Mouse (Mus musculus): ENCODE results near the gene Fer1l4. TPM values are rescaled to one million over a fixed set of nuclear protein-coding genes. Genes with fewer than 3 reads are reported as not detected.

The Fer1l4 gene
- polyA plus RNA-seq, 1 experiment from 2014 or later, result 0.09 TPM

GRCm38 (mm10) chr2:155991151-155991550 is 61.6 kb downstream of the Fer1l4 start:
- H3K36me3 ChIP-seq (ENCODE audit: control insufficient read depth, insufficient read depth, low read length), result peaks cover 98% of the 10 kb centered on the region

DNA sequence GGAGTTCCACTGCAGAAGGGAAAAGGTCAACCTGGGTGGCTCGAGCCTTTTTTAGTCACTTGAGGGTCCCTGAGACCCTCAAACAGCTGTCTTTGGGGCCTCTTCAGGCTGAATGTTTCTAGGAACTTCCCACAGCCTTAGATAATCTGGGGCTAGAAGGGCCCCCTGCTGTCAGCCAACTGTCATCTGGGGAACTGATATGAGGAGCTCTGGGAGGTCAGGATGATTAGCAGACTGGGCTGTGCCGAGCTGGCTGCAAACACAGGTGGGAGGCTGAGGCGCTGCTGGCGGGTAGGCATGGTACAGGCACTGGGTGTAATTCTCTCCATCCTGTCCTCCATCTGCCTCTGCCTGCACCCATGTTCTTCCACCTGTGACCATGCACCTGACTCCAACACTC is 63.7 kb downstream of the Fer1l4 start:
- Histone ChIP-seq H3K27me3 (ENCODE audit: control insufficient read depth, insufficient read depth, low read length) (no peaks in the 10 kb centered on the region), H3K9ac (replicated peaks; ENCODE audit: low read length) (no peak overlapping the region), H3K9me3 (ENCODE audit: control insufficient read depth, low read length) (no peaks in the 10 kb centered on the region), H3K27ac (replicated peaks; ENCODE audit: low read depth, low read length) (no peak overlapping the region), H3K4me2 (ENCODE audit: low read length) (no peak overlapping the region), H3K4me1 (ENCODE audit: control insufficient read depth, insufficient read depth, low read length) (no peaks in the 10 kb centered on the region), H3K36me3 (ENCODE audit: control insufficient read depth, insufficient read depth, low read length) (peaks cover 98% of the 10 kb centered on the region), H3K4me3 (replicated peaks; ENCODE audit: low read depth, low read length) (no peak overlapping the region)
- ATAC-seq (ENCODE audit: low FRiP score, low TSS enrichment) (no peak), DNase-seq (no peak)
- 78% methylated on average over 4 of the region's 4 CpGs for WGBS

More at GRCm38 (mm10) chr2:155991151-155991550, 61.6 kb downstream of the Fer1l4 start:
- Histone ChIP-seq H3K9ac (replicated peaks; ENCODE audit: low read length) (no peak overlapping the region), H3K4me1 (ENCODE audit: control insufficient read depth, insufficient read depth, low read length) (no peaks in the 10 kb centered on the region), H3K9me3 (ENCODE audit: control insufficient read depth, low read length) (no peaks in the 10 kb centered on the region), H3K27me3 (ENCODE audit: control insufficient read depth, insufficient read depth, low read length) (no peaks in the 10 kb centered on the region), H3K4me3 (replicated peaks; ENCODE audit: low read depth, low read length) (no peak overlapping the region), H3K27ac (replicated peaks; ENCODE audit: low read depth, low read length) (no peak overlapping the region), H3K4me2 (ENCODE audit: low read length) (no peak overlapping the region)
- no peak for ATAC-seq (ENCODE audit: low FRiP score, low TSS enrichment)
- WGBS, result 95% methylated on average over 10 of the region's 10 CpGs
- no peak for DNase-seq

GRCm38 (mm10) chr2:155987131-155987530 is 65.6 kb downstream of the Fer1l4 start:
- peaks cover 98% of the 10 kb centered on the region for H3K36me3 ChIP-seq (ENCODE audit: control insufficient read depth, insufficient read depth, low read length)
- WGBS, result 97% methylated on average over 6 of the region's 6 CpGs
- no peaks in the 10 kb centered on the region for H3K27me3 ChIP-seq (ENCODE audit: control insufficient read depth, insufficient read depth, low read length)
- H3K9me3 ChIP-seq (ENCODE audit: control insufficient read depth, low read length), result no peaks in the 10 kb centered on the region
- no peak for ATAC-seq (ENCODE audit: low FRiP score, low TSS enrichment)
- no peaks in the 10 kb centered on the region for H3K4me1 ChIP-seq (ENCODE audit: control insufficient read depth, insufficient read depth, low read length)
- no peak overlapping the region for H3K27ac ChIP-seq (replicated peaks; ENCODE audit: low read depth, low read length)
- no peak overlapping the region for H3K4me2 ChIP-seq (ENCODE audit: low read length)
- H3K9ac ChIP-seq (replicated peaks; ENCODE audit: low read length), result no peak overlapping the region
- DNase-seq, result no peak
- H3K4me3 ChIP-seq (replicated peaks; ENCODE audit: low read depth, low read length), result no peak overlapping the region

- Histone ChIP-seq H3K4me3 (replicated peaks; ENCODE audit: low read depth, low read length) (no peak overlapping the region), H3K4me2 (ENCODE audit: low read length) (no peak overlapping the region), H3K36me3 (ENCODE audit: control insufficient read depth, insufficient read depth, low read length) (peaks cover 98% of the 10 kb centered on the region), H3K9ac (replicated peaks; ENCODE audit: low read length) (no peak overlapping the region), H3K9me3 (ENCODE audit: control insufficient read depth, low read length) (no peaks in the 10 kb centered on the region), H3K27me3 (ENCODE audit: control insufficient read depth, insufficient read depth, low read length) (no peaks in the 10 kb centered on the region), H3K4me1 (ENCODE audit: control insufficient read depth, insufficient read depth, low read length) (no peaks in the 10 kb centered on the region), H3K27ac (replicated peaks; ENCODE audit: low read depth, low read length) (no peak overlapping the region)
- 92% methylated on average over 7 of the region's 7 CpGs for WGBS
- no peak for ATAC-seq (ENCODE audit: low FRiP score, low TSS enrichment)
- DNase-seq, result no peak
Measured at GRCm38 (mm10) chr2:155985776-155986175, 67.0 kb downstream of the Fer1l4 start.

GRCm38 (mm10) chr2:155979328-155979991 is 73.3 kb downstream of the Fer1l4 start:
- no peak overlapping the region for H3K4me2 ChIP-seq (ENCODE audit: low read length)
- no peak overlapping the region for H3K27ac ChIP-seq (replicated peaks; ENCODE audit: low read depth, low read length)
- H3K9ac ChIP-seq (replicated peaks; ENCODE audit: low read length), result no peak overlapping the region
- H3K27me3 ChIP-seq (ENCODE audit: control insufficient read depth, insufficient read depth, low read length), result no peaks in the 10 kb centered on the region
- peaks cover 90% of the 10 kb centered on the region for H3K36me3 ChIP-seq (ENCODE audit: control insufficient read depth, insufficient read depth, low read length)
- H3K4me3 ChIP-seq (replicated peaks; ENCODE audit: low read depth, low read length), result no peak overlapping the region
- DNase-seq, result no peak
- H3K9me3 ChIP-seq (ENCODE audit: control insufficient read depth, low read length), result no peaks in the 10 kb centered on the region
- 90% methylated on average over 5 of the region's 5 CpGs for WGBS
- no peaks in the 10 kb centered on the region for H3K4me1 ChIP-seq (ENCODE audit: control insufficient read depth, insufficient read depth, low read length)
- ATAC-seq (ENCODE audit: low FRiP score, low TSS enrichment), result no peak

- Histone ChIP-seq H3K36me3 (ENCODE audit: control insufficient read depth, insufficient read depth, low read length) (peaks cover 85% of the 10 kb centered on the region), H3K4me3 (replicated peaks; ENCODE audit: low read depth, low read length) (no peak overlapping the region), H3K27me3 (ENCODE audit: control insufficient read depth, insufficient read depth, low read length) (no peaks in the 10 kb centered on the region), H3K4me1 (ENCODE audit: control insufficient read depth, insufficient read depth, low read length) (no peaks in the 10 kb centered on the region), H3K9ac (replicated peaks; ENCODE audit: low read length) (no peak overlapping the region), H3K9me3 (ENCODE audit: control insufficient read depth, low read length) (no peaks in the 10 kb centered on the region), H3K4me2 (ENCODE audit: low read length) (no peak overlapping the region), H3K27ac (replicated peaks; ENCODE audit: low read depth, low read length) (no peak overlapping the region)
- no peak for ATAC-seq (ENCODE audit: low FRiP score, low TSS enrichment)
- 82% methylated on average over 14 of the region's 14 CpGs for WGBS
- peak; percentile 4 for DNase-seq
Measured at GRCm38 (mm10) chr2:155974087-155974731, 78.5 kb downstream of the Fer1l4 start.

DNA sequence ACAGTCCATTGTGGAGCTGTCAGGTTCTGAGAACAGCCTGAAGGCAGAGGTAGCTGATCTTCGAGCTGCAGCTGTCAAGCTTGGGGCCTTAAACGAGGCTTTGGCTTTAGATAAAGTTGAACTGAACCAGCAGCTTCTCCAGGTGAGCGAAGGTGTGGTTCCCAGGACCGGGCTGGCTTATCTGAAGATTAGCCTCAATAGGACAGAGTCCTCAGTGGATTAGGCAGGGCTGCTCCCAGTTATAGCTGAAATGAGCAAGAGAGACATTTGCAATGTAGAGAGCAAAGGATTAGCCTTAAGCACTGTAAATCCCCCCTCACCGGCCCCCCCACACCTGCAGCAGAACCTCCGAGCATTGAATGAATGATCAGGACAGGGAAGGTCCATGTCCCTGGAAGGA is 79.4 kb downstream of the Fer1l4 start:
- no peaks in the 10 kb centered on the region for H3K4me1 ChIP-seq (ENCODE audit: control insufficient read depth, insufficient read depth, low read length)
- WGBS, result 83% methylated on average over 6 of the region's 6 CpGs
- H3K4me3 ChIP-seq (replicated peaks; ENCODE audit: low read depth, low read length), result no peak overlapping the region
- no peaks in the 10 kb centered on the region for H3K27me3 ChIP-seq (ENCODE audit: control insufficient read depth, insufficient read depth, low read length)
- DNase-seq, result no peak
- ATAC-seq (ENCODE audit: low FRiP score, low TSS enrichment), result no peak
- H3K9me3 ChIP-seq (ENCODE audit: control insufficient read depth, low read length), result no peaks in the 10 kb centered on the region
- H3K36me3 ChIP-seq (ENCODE audit: control insufficient read depth, insufficient read depth, low read length), result peaks cover 88% of the 10 kb centered on the region
- no peak overlapping the region for H3K9ac ChIP-seq (replicated peaks; ENCODE audit: low read length)
- H3K4me2 ChIP-seq (ENCODE audit: low read length), result no peak overlapping the region
- H3K27ac ChIP-seq (replicated peaks; ENCODE audit: low read depth, low read length), result no peak overlapping the region
